Mouse (Mus musculus) embryonic fibroblast, embryonic 13.5 days (primary cell): ENCODE data around the gene Olfr914. TPM values are rescaled to one million over a fixed set of nuclear protein-coding genes. Genes with fewer than 3 reads are reported as not detected.

Experiments
- H3K27ac ChIP-seq: 2 replicates; pipeline ENCODE4 v1.5.1; 2012; ENCODE audit warnings: low read length, control low read depth, inconsistent platforms; ENCODE audit not compliant: insufficient read depth
- H3K4me1 ChIP-seq: 2 replicates; pipeline ENCODE4 v1.6.1; 2011; ENCODE audit warnings: low read length; ENCODE audit not compliant: control insufficient read depth, insufficient read depth
- H3K4me3 ChIP-seq: 2 replicates; pipeline ENCODE4 v1.5.1; 2011; ENCODE audit warnings: mild to moderate bottlenecking, control low read depth, low read length; ENCODE audit not compliant: insufficient read depth
- CTCF ChIP-seq: IDR thresholded peaks from 2 replicates; pipeline ENCODE4 v1.5.1; 2011; ENCODE audit warnings: mild to moderate bottlenecking, control low read depth, low read length, moderate library complexity, borderline replicate concordance; ENCODE audit not compliant: insufficient read depth
- POLR2A ChIP-seq: IDR thresholded peaks from 2 replicates; pipeline ENCODE4 v1.6.1; 2011; ENCODE audit warnings: low read depth, mild to moderate bottlenecking, control low read depth, low read length, moderate library complexity
- polyA plus RNA-seq: library from polyadenylated mRNA; stranded (reverse); fragments of >200 nt; gene quantifications from 2 replicates; pipeline ENCODE4 v1.2.4, GENCODE M21; 2011; ENCODE audit warnings: low read depth; ENCODE audit not compliant: missing spikeins, insufficient read length

Gene Olfr914
- not detected in 2 replicates for polyA plus RNA-seq

- TF ChIP-seq POLR2A, result no peak
- no peak for TF ChIP-seq CTCF
- Histone ChIP-seq H3K27ac (no peak within 1 kb of the TSS), H3K4me1 (no peaks in the 10 kb centered on the region), H3K4me3 (no peak within 1 kb of the TSS)
These were observed at the start of gene Olfr914 for GRCm38 (mm10) chr9:38604802-38605201. Olfr914 (plus strand) TSS chr9:38605102.

DNA sequence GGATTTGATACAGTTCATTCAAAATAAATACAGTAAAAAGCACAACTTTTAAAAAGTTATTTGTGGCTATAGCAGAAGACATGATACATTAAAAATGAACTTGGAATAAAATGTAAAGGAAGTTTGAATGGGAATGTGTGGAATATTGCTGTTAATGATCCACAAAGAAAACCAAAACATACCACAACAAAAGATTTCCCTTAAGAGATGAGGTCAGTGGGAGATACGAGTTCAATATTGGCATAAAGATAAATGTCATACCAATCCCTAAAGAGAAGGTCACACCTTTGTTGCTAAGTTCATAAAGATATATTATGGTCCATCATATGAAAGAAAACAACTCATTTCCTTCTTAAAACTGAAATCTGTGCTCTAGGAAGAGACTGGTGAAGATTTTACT, 25.0 kb upstream of the Olfr914 start, which contains the start of gene Olfr912:
TSS of gene Olfr912 (plus strand) at position 301 of the 400 bp plus-strand sequence.
- no peak for TF ChIP-seq CTCF
- TF ChIP-seq POLR2A, result no peak
- no peak within 1 kb of the TSS for H3K27ac ChIP-seq
- no peak within 1 kb of the TSS for H3K4me3 ChIP-seq
- no peaks in the 10 kb centered on the region for H3K4me1 ChIP-seq

- Histone ChIP-seq H3K4me1 (no peaks in the 10 kb centered on the region), H3K4me3 (no peak overlapping the region), H3K27ac (no peak overlapping the region)
- TF ChIP-seq CTCF (no peak), POLR2A (no peak)
These were observed 13.8 kb upstream of the Olfr914 start for GRCm38 (mm10) chr9:38591056-38591455.

DNA sequence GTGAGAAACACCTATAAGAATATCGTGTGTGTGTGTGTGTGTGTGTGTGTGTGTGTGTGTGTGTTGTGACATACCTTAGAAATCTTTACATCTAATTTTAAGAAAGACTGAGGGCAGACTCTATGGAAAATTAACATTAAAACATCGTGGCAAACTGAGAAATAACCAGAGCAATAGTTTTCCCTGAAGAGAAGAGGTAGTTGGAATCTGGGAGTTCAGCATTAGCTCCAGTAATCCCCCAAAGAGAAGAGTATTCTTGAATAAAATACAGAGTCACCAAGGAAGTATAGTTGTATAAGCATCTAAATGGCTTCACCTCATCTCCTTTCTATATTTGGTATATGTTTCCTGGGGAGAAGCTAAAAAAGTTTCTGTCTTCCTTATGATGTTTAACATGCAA, 12.4 kb upstream of the Olfr914 start, which contains the start of gene Olfr913:
TSS of gene Olfr913 (plus strand) at position 301 of the 400 bp plus-strand sequence.
- Histone ChIP-seq H3K4me1 (no peaks in the 10 kb centered on the region), H3K4me3 (no peak within 1 kb of the TSS), H3K27ac (no peak within 1 kb of the TSS)
- TF ChIP-seq CTCF, result no peak
- no peak for TF ChIP-seq POLR2A

- TF ChIP-seq CTCF (no peak), POLR2A (no peak)
- H3K27ac ChIP-seq, result no peak overlapping the region
- H3K4me1 ChIP-seq, result no peaks in the 10 kb centered on the region
- no peak overlapping the region for H3K4me3 ChIP-seq
These were observed 27.5 kb downstream of the Olfr914 start for GRCm38 (mm10) chr9:38632406-38632805.

DNA sequence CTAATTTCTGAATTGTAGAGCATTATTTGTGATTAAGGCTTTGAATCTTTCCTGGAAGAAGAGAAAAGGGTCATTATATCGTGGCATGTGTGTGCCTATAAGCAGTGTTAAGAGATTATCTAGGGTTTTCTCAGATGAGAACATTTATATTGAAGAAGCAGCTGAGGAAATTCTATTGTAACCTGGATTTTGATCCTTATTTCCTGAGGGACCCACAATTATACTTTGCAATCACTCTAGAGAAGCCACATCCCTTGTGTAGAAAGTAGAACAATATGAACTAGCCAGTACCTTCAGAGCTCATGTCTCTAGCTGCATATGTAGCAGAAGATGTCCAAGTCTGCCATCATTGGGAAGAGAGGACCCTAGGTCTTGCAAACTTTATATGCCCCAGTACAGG, 54.9 kb downstream of the Olfr914 start, which contains the start of gene Olfr916:
TSS of gene Olfr916 (minus strand) at position 101 of the 400 bp plus-strand sequence.
- Histone ChIP-seq H3K27ac (no peak within 1 kb of the TSS), H3K4me1 (no peaks in the 10 kb centered on the region), H3K4me3 (no peak within 1 kb of the TSS)
- no peak for TF ChIP-seq CTCF
- TF ChIP-seq POLR2A, result no peak

Other genes starting within 250 kb of the Olfr914 start
- gene Olfr250, start 238.2 kb upstream of the Olfr914 start, polyA plus RNA-seq, result not detected in 2 replicates
- not detected in 2 replicates for gene Olfr251, start 228.0 kb upstream of the Olfr914 start, polyA plus RNA-seq
- gene Olfr147, start 203.4 kb upstream of the Olfr914 start, polyA plus RNA-seq, result not detected in 2 replicates
- not detected in 2 replicates for gene Olfr901, start 175.6 kb upstream of the Olfr914 start, polyA plus RNA-seq
- gene Olfr902, start 157.4 kb upstream of the Olfr914 start, polyA plus RNA-seq, result not detected in 2 replicates
- not detected in 2 replicates for gene Olfr904, start 142.0 kb upstream of the Olfr914 start, polyA plus RNA-seq
- 0.12 and 0.32 TPM in 2 replicates for gene Olfr905, start 134.0 kb upstream of the Olfr914 start, polyA plus RNA-seq
- not detected in 2 replicates for gene Olfr906, start 118.0 kb upstream of the Olfr914 start, polyA plus RNA-seq
- gene Olfr907, start 109.3 kb upstream of the Olfr914 start, polyA plus RNA-seq, result not detected in 2 replicates
- not detected in 2 replicates for gene Olfr911-ps1, start 83.5 kb upstream of the Olfr914 start, polyA plus RNA-seq
- not detected in 2 replicates for gene Olfr910, start 67.3 kb upstream of the Olfr914 start, polyA plus RNA-seq
- 0.18 TPM in 1 of 2 replicates, not detected in the other for gene Olfr912, start 24.9 kb upstream of the Olfr914 start, polyA plus RNA-seq
- gene Olfr913, start 12.3 kb upstream of the Olfr914 start, polyA plus RNA-seq, result not detected in 2 replicates
- not detected in 2 replicates for gene Olfr916, start 54.8 kb downstream of the Olfr914 start, polyA plus RNA-seq
- gene Olfr917, start 60.7 kb downstream of the Olfr914 start, polyA plus RNA-seq, result not detected in 2 replicates
- gene Olfr918, start 69.5 kb downstream of the Olfr914 start, polyA plus RNA-seq, result not detected in 2 replicates
- gene Olfr919, start 98.6 kb downstream of the Olfr914 start, polyA plus RNA-seq, result not detected in 2 replicates
- 92.0 and 92.3 TPM in 2 replicates for gene Vwa5a, start 113.2 kb downstream of the Olfr914 start, polyA plus RNA-seq
- 0.13 and 0.14 TPM in 2 replicates for gene Olfr920, start 147.2 kb downstream of the Olfr914 start, polyA plus RNA-seq
- not detected in 2 replicates for gene Olfr921, start 168.0 kb downstream of the Olfr914 start, polyA plus RNA-seq
- gene Olfr922, start 209.5 kb downstream of the Olfr914 start, polyA plus RNA-seq, result not detected in 2 replicates
- not detected in 2 replicates for gene Olfr923, start 221.4 kb downstream of the Olfr914 start, polyA plus RNA-seq
- gene Olfr924, start 239.3 kb downstream of the Olfr914 start, polyA plus RNA-seq, result not detected in 2 replicates
- not detected in 2 replicates for gene Olfr26, start 250.0 kb downstream of the Olfr914 start, polyA plus RNA-seq